Mouse (Mus musculus) right cerebral cortex, postnatal 36 days (tissue): ENCODE measurements at regions not wholly inside any gene's neighbourhood (a gene's known extent, or its start where the extent isn't known, plus 50 kb on each side); places are given as distances from the start of the nearest gene placed in this dataset.

Experiments used
- DNase-seq, 2 experiments: peaks; one replicate each; pipeline ENCODE4 v3.0.0; 2022; ENCODE audit warnings: low spot score in 2 of 2, mixed read lengths in 1 of 2

DNA sequence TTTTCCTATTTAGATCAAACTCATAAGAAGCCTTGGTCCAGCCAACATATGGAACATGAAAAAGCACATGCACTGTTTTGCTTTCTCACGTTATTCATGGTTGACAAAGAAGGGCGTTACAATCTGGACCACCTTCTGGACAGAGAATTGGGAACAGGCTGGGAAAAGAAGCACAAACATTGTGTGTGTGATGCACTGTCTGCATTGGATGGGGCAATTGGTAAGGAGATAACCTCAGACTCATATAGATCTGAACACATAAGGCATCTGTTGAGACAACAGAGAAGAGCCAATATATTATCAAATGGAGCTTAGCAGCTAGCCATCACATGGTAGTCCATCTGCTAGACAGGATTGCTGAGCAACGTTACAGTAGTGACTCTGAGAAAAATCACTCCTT is 317.1 kb downstream of the Fam84a start:
- no peak for DNase-seq

DNA sequence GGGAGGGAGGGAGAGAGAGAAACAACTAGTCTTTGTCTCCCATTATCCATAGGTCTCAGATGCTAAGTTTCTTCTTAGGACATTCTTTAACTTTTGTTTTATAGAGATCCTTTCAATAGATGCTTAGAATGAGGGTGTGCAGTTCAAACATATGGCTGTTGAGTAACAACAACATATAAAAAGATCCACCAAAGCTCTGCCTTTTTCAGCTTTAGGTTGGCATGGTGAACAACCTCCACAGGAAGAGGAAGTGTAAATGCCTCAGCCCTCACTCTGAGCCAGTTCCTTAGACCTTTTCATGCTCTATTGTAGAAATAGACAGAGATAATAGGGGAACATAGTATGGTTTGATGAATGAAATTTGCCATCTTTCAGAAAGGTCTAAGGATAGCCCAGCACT is 326.0 kb downstream of the Fam84a start:
- DNase-seq, result no peak

DNA sequence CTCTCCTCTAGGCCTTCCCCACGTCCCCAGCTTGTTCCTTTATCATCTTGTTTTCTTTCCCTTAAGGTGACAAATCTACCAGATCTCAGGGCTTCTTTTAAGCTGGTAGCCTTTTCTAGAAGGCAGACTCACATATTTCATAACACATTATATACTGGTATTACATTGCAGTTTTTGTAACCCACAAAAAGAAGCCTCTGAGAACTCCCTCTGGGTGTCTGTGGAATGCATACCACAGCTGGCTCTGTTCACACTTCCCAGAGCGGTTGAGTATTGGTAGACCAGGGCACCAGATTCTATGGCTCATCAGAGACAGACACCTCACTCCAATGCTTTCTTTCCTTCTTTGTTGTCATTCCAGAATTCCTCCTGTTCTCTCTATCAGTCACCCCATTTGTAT is 336.4 kb downstream of the Fam84a start:
- DNase-seq, result no peak

DNA sequence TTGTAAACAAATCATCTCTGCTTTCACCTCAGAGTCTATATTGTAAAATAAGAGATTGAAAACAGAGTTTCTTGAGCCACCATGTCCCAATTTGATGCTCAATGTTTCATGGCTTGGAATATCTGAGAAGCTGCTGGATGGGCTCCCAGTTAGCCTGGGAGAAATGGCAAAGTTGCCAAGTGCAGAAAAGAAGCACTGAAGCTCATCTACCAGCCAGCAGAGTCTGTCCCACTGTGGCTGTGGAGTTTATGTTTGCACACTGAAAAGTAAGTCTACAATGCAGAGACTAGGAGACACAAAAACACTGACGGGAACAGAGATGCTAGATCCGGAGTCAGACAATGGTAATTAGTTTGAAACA is 341.7 kb downstream of the Fam84a start:
- DNase-seq, result no peak

DNA sequence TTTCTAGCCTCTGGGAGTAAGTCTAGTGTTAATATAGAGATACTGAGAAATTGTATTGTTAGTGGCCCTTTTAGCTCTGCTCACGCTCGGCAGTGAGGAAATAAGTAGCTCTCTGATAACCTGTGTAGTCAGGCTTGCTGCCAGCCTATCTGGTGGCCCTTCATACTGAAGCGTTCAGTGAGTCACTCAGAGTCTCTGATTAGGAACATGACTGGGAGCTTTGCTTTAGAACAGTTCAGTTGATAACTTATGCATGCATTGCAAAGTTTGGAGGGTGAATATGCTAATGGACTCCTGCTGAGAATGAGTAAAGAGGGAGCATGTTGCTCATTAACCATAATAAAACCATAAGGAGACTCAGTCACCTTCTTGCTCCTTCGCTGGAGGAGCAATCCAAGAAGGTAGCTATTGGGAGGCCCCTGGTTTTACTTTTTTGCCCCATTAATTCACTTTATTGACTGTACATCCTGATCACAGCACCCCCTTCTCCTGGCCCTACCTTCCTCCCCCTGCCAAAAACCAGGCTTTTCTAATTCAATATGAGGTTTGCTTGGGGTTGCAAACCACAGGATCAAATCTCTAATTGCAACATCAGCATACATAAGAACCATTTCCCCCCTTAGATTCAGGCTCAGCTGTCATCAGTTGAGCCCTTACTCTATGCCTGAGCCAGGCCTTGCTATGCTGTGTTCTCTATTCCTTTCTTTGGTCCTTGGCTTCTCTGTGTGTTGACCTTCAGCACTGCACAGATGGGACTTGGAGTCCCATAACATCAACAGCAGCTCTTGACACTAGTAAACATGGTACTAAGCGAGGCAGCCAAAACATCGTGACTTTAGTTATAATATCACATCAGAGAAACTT is 342.3 kb downstream of the Fam84a start:
- DNase-seq, result no peak

DNA sequence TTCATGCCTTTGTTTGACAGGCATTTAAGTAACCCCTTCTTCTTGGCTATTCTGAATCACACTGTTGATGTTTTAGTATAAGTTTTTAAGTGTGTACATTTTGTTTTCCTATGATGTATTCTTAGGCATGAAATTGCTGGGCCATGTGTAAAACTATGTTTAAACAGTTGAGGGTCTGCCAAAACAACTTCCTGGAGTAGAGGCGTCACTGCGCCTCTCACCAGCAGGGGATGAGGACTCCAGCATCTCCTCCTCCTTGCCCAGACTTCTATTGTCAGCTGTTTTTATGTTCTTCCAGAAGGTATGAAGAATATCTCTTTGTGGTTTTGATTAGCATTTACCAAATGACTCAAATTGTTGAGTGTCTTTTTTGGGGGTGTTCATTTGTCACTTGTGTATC is 372.1 kb downstream of the Fam84a start:
- no peak for DNase-seq

DNA sequence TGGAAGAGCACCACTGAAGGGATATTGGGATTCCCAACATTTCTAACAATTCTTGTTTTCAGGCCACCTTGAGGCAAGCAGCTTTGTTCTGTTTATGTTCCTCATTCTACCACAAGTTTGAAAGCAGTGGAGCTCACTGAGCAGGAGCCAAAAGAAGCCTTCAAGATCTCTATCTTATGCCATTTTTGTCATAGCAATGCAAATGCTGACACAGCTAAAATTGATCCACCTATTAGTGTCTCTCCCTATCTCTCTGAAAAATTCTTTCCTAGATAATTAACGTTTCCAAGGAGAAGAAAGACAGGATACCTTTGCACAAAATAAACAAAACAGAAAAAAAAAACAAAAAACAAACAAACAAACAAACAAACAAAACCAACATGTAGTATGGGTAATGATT is 375.2 kb downstream of the Fam84a start:
- no peak for DNase-seq

DNA sequence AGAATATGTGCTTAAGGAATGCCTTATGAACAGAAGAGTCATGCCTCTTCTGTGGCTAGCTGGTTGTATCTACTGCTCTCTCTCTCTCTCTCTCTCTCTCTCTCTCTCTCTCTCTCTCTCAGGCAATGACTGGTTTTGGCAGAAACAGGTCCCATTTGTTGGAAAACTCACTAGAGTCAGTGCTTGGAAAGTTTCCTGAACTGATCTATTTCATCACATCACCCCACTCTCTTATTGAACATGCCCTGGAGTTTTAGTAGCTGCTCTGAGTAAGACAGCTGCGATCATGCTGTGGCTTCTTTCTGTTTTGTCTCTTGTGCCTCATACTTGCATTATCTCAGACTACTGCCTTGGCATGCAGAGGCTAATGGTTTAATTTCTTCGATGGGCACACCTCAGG is 382.2 kb downstream of the Fam84a start:
- DNase-seq, result no peak

DNA sequence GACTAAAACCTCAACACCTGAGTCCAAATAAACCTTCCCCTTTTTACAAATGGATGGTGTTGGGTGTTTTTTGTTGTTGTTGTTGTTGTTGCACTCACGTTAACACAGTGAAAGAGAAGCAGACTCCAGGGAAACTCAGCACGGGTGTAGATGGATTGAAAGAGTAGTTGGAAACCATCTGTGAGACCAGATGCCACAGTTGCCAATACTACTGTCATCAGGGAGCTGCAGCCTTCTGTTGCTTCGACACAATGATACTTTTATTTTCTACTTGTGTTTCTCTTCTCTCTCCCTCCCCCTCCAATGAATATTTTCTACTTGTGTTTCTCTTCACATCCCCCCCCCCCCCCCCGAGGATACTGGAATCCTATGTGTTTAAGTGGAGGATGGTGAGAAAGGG is 382.7 kb downstream of the Fam84a start:
- DNase-seq, result peak in 1 of 2 experiments; percentile 7

DNA sequence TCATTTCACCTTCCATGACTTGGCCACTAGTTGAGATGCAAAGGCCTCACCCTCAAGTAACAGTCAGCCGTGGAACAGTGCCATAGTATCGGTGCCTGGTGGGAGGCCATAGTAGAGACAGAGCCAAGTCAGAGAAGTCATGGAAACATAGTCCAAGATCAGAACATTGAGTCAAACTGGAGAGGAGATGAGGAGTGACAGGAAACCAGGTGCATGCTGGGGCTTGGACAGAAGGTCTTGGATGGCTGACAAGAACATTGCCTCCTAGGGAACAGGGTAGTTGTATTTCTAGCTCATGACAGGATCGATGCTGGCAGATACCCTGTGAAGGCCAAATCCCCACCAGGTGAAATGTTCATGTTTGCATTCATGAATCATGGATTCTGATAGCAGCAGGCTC is 385.4 kb downstream of the Fam84a start:
- no peak for DNase-seq

DNA sequence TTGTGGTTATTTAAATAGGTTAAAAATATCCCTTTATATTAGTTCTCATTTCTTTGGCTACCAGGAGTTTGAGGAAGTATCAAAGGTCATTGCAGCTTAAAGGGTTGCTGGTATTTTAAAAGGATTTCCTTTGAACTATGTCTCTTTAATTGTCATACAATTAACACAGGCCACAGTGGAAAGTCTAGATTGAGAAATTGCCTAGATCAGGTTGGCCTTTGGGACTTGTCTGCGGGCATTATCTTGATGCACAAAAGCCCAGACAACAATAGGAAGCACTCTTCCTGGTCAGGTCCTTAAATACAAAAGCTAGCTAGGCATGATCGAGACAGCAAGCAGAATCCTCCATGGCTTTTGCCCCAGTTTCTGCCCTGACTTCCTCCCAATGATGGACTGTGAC is 398.0 kb downstream of the Fam84a start:
- no peak for DNase-seq

DNA sequence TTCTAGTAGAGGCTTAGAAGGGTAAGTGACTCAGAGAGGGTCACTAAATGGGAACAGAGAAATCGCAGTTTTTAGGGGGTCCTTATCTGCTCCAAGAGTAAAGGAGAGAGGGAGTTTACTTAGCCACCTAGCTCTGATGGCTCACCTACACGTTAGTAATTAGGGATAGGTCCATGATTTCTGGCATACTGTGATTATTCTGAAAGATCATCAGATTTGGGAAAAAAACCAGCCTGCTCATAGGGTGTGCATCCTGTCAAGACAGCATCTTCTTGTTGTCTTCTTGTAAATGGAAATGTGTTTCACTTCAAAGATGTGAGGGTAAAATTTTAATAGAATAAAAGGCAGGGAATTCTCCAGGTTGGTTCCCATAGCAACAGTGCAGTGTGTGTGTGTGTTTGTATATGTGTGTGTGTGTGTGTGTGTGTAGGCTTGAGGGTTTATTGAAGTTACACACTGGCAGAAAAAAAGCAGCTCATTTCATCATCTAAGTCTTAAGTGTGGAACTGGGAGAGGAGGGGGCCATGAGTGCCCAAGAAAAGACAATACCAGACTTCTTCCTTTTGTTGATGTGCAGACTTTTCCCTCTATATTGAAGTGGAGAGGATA is 407.4 kb downstream of the Fam84a start:
- DNase-seq, result no peak

DNA sequence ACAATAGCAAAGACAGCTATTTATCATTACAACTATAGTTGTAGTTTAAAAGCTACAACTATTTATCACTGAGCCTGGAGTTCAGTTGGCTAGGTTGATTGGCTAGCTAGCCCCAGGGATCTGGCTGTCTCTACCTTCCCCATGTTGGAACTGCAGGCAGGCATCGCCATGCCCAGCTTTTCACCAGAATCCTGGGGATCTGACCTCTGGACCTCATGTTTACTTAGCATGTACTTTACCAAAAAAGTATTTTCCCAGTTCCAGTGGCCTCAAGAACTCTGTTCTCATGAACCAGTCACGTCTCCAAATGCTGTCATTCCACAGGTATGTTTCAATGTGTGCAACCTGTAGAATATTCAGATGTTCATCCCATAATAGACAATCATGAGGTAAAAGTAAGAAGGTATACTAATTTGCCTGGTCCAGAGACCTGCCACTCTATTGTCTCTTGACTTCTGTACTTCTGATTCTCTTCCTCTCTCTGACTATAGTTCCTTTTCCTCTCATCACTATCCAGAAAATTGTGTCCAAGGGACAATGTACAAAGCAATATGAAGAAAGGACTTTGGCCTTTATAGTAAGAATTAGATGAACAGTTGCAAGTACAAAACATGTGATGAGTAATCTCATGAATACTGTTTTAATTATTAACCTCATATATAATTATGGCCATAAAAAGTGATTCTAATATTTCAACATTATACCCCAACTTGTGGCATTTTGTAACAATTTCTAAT is 421.8 kb downstream of the Fam84a start:
- DNase-seq, result no peak

DNA sequence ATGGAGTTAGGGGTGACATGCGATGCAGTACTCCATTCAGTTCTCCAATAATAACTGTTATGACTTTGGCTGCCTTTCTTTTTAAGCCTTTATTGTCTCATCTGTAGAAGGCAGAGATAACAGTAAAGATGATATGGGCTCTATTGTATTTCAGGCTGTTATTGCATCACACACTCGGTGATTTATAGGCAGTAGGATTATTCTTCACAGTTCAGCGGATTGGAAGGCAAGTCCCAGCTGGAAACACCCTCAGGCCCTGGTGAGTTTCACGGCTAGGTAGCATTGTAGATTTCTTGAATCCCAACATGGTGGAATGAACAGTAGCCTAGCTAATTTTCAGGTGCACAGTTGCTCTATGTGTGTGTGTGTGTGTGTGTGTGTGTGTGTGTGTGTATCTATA is 422.9 kb downstream of the Fam84a start:
- DNase-seq, result no peak

DNA sequence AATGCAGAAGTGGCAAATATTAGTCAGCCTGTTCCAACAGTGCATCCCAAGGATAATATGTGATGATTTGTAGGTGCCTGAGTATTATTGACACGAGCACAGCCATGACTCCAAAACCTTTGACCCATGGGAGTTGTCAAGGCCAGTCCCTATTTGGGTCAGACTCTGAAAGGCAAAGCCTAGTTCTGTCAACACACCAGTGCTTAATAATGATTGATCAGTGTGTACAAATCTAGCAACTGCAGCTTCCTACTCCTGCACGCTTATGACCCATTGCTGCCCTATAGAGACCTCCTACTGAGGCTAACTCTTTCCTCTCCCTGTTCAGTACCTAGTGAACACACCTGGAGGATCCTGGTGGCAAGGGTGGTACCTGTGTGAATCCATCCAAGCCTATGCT is 427.3 kb downstream of the Fam84a start:
- DNase-seq, result no peak

DNA sequence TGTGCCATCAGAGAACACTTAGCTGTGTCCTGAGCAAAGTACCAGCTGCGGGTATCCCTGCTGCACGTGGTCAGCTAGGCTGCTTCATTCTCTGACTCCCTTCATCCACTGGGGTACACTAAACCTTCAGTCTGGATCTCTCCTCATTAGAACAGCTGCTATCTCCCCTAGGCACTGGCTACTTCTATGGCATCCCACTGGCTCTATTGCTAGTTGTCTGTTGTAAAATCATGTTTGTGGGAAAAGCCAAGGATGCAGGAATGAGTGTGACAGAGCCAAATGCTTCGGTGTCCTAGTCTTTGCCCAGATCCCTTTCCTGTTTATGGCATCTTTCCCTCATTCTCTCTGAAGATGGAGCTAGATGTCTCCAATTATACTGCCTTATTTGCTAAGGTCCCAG is 440.9 kb downstream of the Nbas start:
- no peak for DNase-seq

DNA sequence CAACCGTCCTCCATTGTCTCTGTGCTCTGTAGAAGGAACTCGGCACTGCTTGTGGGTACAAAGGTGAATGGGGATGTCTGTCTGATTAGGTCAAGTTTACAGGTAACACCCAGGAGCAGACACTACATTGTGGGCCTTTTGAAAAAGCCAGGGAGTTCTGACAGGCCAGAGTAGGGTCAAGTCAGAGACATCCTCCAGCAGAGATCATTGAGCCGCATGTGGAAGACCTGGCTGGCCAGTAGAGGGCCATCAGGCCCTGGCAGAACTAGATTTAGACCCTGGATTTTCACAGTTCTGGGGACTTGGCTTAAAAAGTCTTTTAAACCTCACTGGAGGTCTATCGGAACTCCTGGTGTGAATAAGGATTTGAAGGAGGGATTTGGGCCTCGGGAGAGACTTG is 438.8 kb downstream of the Nbas start:
- DNase-seq, result no peak

DNA sequence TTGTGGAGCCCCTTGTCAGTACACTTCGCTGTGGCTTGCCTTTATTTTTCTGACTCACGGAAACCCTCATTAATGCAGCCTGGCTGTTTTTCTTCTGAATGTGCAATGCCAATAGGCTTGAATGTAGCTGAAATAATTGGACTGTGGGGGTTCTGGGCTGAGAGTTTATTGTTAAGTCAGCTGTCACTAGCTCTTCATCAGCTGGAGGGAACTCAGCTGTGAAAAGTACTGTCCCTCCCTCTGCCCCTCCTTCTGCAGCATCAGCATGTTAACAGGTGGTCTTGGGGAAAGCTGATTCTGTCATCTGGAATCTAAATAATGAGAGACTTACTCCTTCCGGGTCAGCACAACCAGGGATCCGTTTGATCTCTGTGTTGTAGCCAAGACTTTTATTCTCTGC is 437.6 kb downstream of the Nbas start:
- no peak for DNase-seq

DNA sequence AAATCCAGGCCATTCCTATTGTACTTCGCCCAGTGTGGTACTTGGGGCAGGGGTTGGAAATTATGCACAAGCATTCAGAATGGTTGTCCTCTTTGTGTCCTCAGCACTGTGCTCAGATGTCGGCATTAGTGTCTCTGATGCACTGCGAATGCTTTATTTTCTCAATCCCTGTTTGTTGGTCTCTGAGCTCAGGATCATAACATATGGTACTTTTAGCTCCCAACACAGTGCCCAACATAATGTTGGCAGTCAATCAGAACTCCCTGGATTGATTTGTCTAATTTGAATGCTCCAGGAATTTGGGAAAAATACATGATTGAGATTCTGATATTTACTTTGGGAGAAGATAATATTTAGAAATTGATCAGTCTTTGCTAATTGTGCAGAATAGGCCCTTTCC is 434.7 kb downstream of the Nbas start:
- no peak for DNase-seq

DNA sequence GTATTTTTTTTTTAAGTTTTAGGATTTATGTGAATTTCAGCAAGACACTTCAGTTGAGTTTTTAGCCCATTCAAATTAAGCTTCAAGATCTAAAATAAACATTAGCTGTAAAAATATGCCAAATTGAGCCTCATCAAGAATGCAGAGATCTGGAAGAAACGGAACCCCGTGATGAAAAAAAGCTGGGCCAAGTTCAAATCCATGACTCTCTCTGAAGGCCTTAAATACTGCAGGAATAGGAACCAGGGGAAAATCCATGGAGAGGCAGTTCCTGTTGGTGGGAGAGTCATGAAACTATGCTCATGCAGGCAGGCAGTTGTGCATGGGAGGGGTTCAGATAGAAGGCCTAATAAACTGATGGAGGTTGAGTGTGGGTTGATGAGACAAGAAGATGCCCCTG is 430.9 kb downstream of the Nbas start:
- no peak for DNase-seq

DNA sequence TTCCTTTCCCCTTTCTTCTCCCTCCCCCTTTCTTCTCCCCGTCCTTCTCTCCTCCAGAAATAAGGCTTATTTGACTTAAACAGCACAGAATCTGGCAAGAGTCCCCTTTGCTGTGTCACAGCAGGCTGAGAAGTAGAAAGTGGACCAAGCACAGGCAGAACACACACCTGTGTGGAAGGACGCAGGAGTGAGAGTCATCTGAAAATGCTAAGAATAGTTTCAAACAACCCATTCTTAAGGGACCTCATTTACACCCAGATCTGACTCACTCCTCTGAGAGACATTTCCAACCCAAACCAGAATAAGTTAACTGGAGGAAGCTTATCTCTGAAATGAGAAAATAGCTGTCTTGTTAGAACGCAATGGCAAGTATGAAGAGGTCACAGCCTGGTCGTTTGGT is 429.9 kb downstream of the Nbas start:
- no peak for DNase-seq

DNA sequence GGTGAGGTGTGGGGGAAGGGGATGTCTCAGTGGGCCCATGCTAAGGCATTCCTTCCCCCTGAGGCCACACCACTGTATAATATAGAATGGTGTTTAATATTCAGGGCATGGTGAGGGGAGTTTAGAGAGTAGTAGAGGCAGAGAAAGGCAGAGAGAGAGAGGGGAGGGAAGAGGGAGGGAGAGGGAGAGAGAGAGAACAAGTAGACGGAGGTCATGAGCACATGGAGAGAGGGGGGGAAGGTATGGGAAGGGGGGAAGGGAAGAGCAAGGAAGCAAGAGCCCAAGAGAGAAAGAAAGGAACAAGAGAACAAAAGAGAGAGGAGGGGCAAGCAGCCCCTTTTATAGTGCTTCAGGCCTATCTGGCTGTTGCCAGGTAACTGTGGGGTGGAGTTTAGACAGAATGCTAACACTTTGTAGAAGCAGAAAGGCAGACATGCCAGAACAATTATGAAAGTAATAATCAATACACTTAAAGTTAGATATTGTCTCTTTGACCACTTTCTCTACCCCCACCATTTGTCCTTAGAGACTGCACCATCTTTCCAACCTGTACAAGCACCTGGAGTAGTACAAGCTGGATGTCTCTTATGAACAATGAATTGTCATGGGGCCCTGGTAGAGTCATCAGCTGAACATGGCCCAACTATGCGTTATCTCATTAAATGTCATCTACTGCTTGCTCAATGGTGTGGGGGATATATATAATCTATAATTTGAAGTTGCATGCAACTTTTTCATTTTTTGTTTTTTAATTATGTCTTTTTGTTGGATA is 422.6 kb downstream of the Nbas start:
- DNase-seq, result no peak
